Mouse (Mus musculus) myocyte (in vitro differentiated cells): ENCODE results near the gene Iqch. TPM values are rescaled to one million over a fixed set of nuclear protein-coding genes. Genes with fewer than 3 reads are reported as not detected.
A peak's percentile ranks its signal among the peaks of the same experiment; 100 is the strongest.

Source experiments
- H3K27me3 ChIP-seq: one replicate; pipeline ENCODE4 v1.6.1; 2011; ENCODE audit not compliant: control insufficient read depth, insufficient read depth, insufficient read length
- H3K36me3 ChIP-seq: one replicate; pipeline ENCODE4 v1.6.1; 2011; ENCODE audit not compliant: control insufficient read depth, insufficient read depth
- H3K4me2 ChIP-seq: one replicate; pipeline ENCODE4 v1.6.1; 2011; ENCODE audit warnings: low read depth, control low read depth
- H3K4me3 ChIP-seq: one replicate; pipeline ENCODE4 v1.5.1; 2011; ENCODE audit warnings: mild to moderate bottlenecking, control low read depth, moderate library complexity
- H3K79me2 ChIP-seq: one replicate; pipeline ENCODE4 v1.6.1; 2011; ENCODE audit not compliant: control insufficient read depth, insufficient read depth
- H3ac ChIP-seq: one replicate; pipeline ENCODE4 v1.6.1; 2011; ENCODE audit not compliant: control insufficient read depth, insufficient read length
- CEBPB ChIP-seq: IDR thresholded peaks from 2 replicates; pipeline ENCODE4 v1.6.1; 2011; ENCODE audit warnings: mild to moderate bottlenecking, moderate library complexity; ENCODE audit not compliant: poor library complexity, insufficient read depth, severe bottlenecking
- E2F4 ChIP-seq: IDR thresholded peaks from one replicate; pipeline ENCODE4 v1.6.1; 2011; ENCODE audit warnings: mild to moderate bottlenecking, control low read depth, moderate library complexity; ENCODE audit not compliant: insufficient read depth
- MAX ChIP-seq: IDR thresholded peaks from one replicate; pipeline ENCODE4 v1.6.1; 2011; ENCODE audit warnings: low read depth, mild to moderate bottlenecking, control low read depth
- MYOD1 ChIP-seq, 3 experiments: IDR thresholded peaks; one replicate each; pipeline ENCODE4 v1.6.1; 2011; ENCODE audit warnings: control low read depth in 2 of 3, low read depth in 2 of 3, mild to moderate bottlenecking in 2 of 3, moderate library complexity in 1 of 3; ENCODE audit not compliant: insufficient read length in 2 of 3, control insufficient read depth in 1 of 3
- MYOG ChIP-seq, 3 experiments: IDR thresholded peaks; one replicate each; pipeline ENCODE4 v1.6.1; 2011; ENCODE audit warnings: control low read depth in 2 of 3, low read depth in 2 of 3, mild to moderate bottlenecking in 2 of 3; ENCODE audit not compliant: insufficient read length in 2 of 3, control insufficient read depth in 1 of 3, insufficient read depth in 1 of 3
- POLR2A ChIP-seq: IDR thresholded peaks from one replicate; pipeline ENCODE4 v1.6.1; 2011; ENCODE audit warnings: low read depth, mild to moderate bottlenecking, control low read depth, moderate library complexity; ENCODE audit not compliant: insufficient read length
- POLR2AphosphoS2 ChIP-seq: IDR thresholded peaks from one replicate; pipeline ENCODE4 v1.6.1; 2011; ENCODE audit warnings: low read depth, control low read depth; ENCODE audit not compliant: insufficient read length
- REST ChIP-seq: IDR thresholded peaks from one replicate; pipeline ENCODE4 v1.6.1; 2011; ENCODE audit warnings: mild to moderate bottlenecking, control low read depth, moderate library complexity; ENCODE audit not compliant: insufficient read depth, insufficient read length
- SRF ChIP-seq: IDR thresholded peaks from one replicate; pipeline ENCODE4 v1.6.1; 2011; ENCODE audit warnings: low read depth; ENCODE audit not compliant: control insufficient read depth, insufficient read length
- TCF12 ChIP-seq: IDR thresholded peaks from one replicate; pipeline ENCODE4 v1.6.1; 2011; ENCODE audit warnings: mild to moderate bottlenecking, control low read depth; ENCODE audit not compliant: poor library complexity, insufficient read depth, severe bottlenecking
- TCF3 ChIP-seq: IDR thresholded peaks from one replicate; pipeline ENCODE4 v1.6.1; 2011; ENCODE audit warnings: low read depth, control low read depth; ENCODE audit not compliant: insufficient read length
- USF1 ChIP-seq: IDR thresholded peaks from one replicate; pipeline ENCODE4 v1.6.1; 2011; ENCODE audit warnings: low read depth, mild to moderate bottlenecking, control low read depth, moderate library complexity
- polyA plus RNA-seq: library from polyadenylated mRNA; unstranded; fragments of >200 nt; fragmentation: generic; extraction: Trizol; gene quantifications from one replicate; pipeline ENCODE4 v1.2.1, GENCODE M21; 2012; ENCODE audit warnings: missing spikeins

Iqch gene
- polyA plus RNA-seq, 1 experiment, result not detected

GRCm38 (mm10) chr9:63571895-63572294 is 30.4 kb downstream of the Iqch start:
- no peaks in the 10 kb centered on the region for H3K79me2 ChIP-seq
- H3K4me2 ChIP-seq, result no peak overlapping the region
- no peak overlapping the region for H3ac ChIP-seq
- no peaks in the 10 kb centered on the region for H3K36me3 ChIP-seq
- TF ChIP-seq SRF (no peak), POLR2A (no peak), CEBPB (no peak), E2F4 (no peak), MYOG (IDR thresholded peaks at IDR 0.05; ENCODE audit: control insufficient read depth in 1 of 3, insufficient read depth in 1 of 3, insufficient read length in 2 of 3, low read depth in 2 of 3) (no peak), MAX (no peak), TCF12 (no peak), POLR2AphosphoS2 (no peak), TCF3 (no peak), MYOD1 (IDR thresholded peaks at IDR 0.05; ENCODE audit: control insufficient read depth in 1 of 3, insufficient read length in 2 of 3, low read depth in 2 of 3) (no peak), USF1 (no peak), REST (no peak)
- no peak overlapping the region for H3K4me3 ChIP-seq
- no peaks in the 10 kb centered on the region for H3K27me3 ChIP-seq

GRCm38 (mm10) chr9:63568808-63569207 is 33.5 kb downstream of the Iqch start:
- no peaks in the 10 kb centered on the region for H3K27me3 ChIP-seq
- H3ac ChIP-seq, result no peak overlapping the region
- no peak overlapping the region for H3K4me2 ChIP-seq
- no peaks in the 10 kb centered on the region for H3K36me3 ChIP-seq
- no peaks in the 10 kb centered on the region for H3K79me2 ChIP-seq
- TF ChIP-seq MYOG (IDR thresholded peaks at IDR 0.05; ENCODE audit: control insufficient read depth in 1 of 3, insufficient read depth in 1 of 3, insufficient read length in 2 of 3, low read depth in 2 of 3) (peak in 1 of 3 experiments; percentile 20), TCF12 (no peak)
- H3K4me3 ChIP-seq, result no peak overlapping the region

- no peaks in the 10 kb centered on the region for H3K27me3 ChIP-seq
- H3K79me2 ChIP-seq, result no peaks in the 10 kb centered on the region
- TF ChIP-seq CEBPB, result no peak
- TF ChIP-seq E2F4, result no peak
- TF ChIP-seq REST, result no peak
- no peak for TF ChIP-seq POLR2AphosphoS2
- no peak for TF ChIP-seq SRF
- no peak overlapping the region for H3K4me2 ChIP-seq
- H3ac ChIP-seq, result no peak overlapping the region
- H3K36me3 ChIP-seq, result no peaks in the 10 kb centered on the region
- no peak overlapping the region for H3K4me3 ChIP-seq
These were observed 34.0 kb downstream of the Iqch start for GRCm38 (mm10) chr9:63568314-63568713.

GRCm38 (mm10) chr9:63563436-63563835 is 38.9 kb downstream of the Iqch start:
- H3K4me3 ChIP-seq, result no peak overlapping the region
- H3K36me3 ChIP-seq, result no peaks in the 10 kb centered on the region
- no peak overlapping the region for H3K4me2 ChIP-seq
- H3ac ChIP-seq, result no peak overlapping the region
- H3K79me2 ChIP-seq, result no peaks in the 10 kb centered on the region
- no peak for TF ChIP-seq POLR2AphosphoS2
- TF ChIP-seq MYOD1 (IDR thresholded peaks at IDR 0.05; ENCODE audit: control insufficient read depth in 1 of 3, insufficient read length in 2 of 3, low read depth in 2 of 3), result no peak
- no peak for TF ChIP-seq CEBPB
- TF ChIP-seq MYOG (IDR thresholded peaks at IDR 0.05; ENCODE audit: control insufficient read depth in 1 of 3, insufficient read depth in 1 of 3, insufficient read length in 2 of 3, low read depth in 2 of 3), result no peak
- TF ChIP-seq E2F4, result no peak
- no peak for TF ChIP-seq TCF12
- TF ChIP-seq USF1, result no peak
- no peak for TF ChIP-seq MAX
- TF ChIP-seq TCF3, result no peak
- TF ChIP-seq REST, result no peak
- TF ChIP-seq SRF, result no peak
- no peak for TF ChIP-seq POLR2A
- no peaks in the 10 kb centered on the region for H3K27me3 ChIP-seq

- Histone ChIP-seq H3K36me3 (no peaks in the 10 kb centered on the region), H3K27me3 (no peaks in the 10 kb centered on the region), H3K4me2 (no peak overlapping the region), H3K79me2 (no peaks in the 10 kb centered on the region), H3K4me3 (no peak overlapping the region), H3ac (no peak overlapping the region)
- TF ChIP-seq TCF12 (no peak), CEBPB (no peak), POLR2A (no peak), E2F4 (no peak), USF1 (no peak), MYOD1 (IDR thresholded peaks at IDR 0.05; ENCODE audit: control insufficient read depth in 1 of 3, insufficient read length in 2 of 3, low read depth in 2 of 3) (no peak), MYOG (IDR thresholded peaks at IDR 0.05; ENCODE audit: control insufficient read depth in 1 of 3, insufficient read depth in 1 of 3, insufficient read length in 2 of 3, low read depth in 2 of 3) (no peak)
These were observed 40.4 kb downstream of the Iqch start for GRCm38 (mm10) chr9:63561931-63562330.
